Mouse (Mus musculus) lung, postnatal 36 days (tissue): Measurements from ENCODE around the gene Adamtsl5.

Experiments used
- DNase-seq: peaks from one replicate; pipeline ENCODE4 v3.0.0; 2022; ENCODE audit warnings: mixed read lengths

Gene Adamtsl5

GRCm38 (mm10) chr10:80315315-80315714 is 32.9 kb downstream of the Adamtsl5 start:
- no peak for DNase-seq

- DNase-seq = no peak
These were observed 33.7 kb downstream of the Adamtsl5 start for GRCm38 (mm10) chr10:80314494-80315001.

DNA sequence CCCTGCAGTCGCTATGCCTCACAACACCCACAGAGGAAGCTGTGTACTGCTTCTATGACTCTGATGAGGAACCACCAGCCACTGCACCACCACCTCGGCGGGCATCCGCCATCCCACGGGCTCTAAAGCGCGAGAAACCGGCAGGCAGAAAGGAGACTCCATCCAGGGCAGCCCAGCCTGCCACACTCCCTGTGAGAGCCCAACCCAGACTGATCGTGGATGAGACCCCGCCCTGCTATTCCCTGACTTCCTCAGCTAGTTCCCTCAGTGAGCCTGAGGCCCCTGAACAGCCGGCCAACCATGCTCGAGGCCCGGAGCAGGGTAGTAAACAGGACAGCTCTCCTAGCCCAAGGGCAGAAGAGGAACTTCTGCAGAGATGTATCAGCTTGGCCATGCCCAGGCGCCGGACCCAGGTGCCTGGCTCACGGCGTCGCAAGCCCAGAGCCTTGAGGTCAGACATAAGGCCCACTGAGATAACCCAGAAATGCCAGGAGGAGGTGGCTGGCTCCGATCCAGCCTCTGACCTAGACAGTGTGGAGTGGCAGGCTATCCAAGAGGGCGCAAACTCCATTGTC is 34.5 kb downstream of the Adamtsl5 start:
- no peak for DNase-seq

GRCm38 (mm10) chr10:80312586-80313504 is 35.4 kb downstream of the Adamtsl5 start:
- DNase-seq = no peak

DNA sequence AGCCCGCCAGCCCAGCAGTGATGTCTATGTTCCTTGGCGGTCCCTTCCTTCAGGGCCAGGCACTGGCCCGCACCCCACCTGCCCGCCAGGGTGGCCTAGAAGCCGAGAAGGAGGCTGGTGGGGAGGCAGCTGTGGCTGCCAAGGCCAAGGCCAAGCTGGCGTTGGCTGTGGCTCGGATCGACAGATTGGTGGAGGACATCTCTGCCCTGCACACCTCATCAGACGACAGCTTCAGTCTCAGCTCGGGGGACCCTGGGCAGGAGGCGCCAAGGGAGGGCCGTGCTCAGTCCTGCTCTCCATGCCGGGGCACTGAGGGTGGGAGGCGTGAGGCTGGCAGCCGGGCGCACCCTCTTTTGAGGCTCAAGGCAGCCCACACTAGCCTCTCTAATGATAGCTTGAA is 36.7 kb downstream of the Adamtsl5 start:
- DNase-seq = no peak

- DNase-seq = peak; percentile 46
These were observed 43.4 kb downstream of the Adamtsl5 start for GRCm38 (mm10) chr10:80304862-80305261.

DNA sequence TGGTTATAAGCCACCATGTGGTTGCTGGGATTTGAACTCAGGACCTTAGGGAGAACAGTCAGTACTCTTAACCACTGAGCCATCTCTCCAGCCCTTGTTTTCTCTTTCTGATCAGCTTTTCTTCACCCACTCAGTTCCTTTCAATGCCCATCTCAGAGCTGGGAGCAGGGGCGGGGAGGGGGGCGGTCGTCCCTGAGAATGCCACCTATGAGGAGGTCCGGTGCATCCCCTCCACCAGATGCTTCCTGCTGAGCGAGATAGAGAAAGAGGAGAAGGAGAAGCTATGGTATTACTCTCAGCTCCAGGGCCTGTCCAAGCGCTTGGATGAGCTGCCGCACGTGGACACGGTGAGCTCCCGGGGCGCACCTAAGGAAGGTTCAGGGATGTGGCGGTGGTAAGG is 43.8 kb downstream of the Adamtsl5 start:
- no peak for DNase-seq

- peak; percentile 84 for DNase-seq
These were observed 45.7 kb downstream of the Adamtsl5 start for GRCm38 (mm10) chr10:80302471-80302881.

DNA sequence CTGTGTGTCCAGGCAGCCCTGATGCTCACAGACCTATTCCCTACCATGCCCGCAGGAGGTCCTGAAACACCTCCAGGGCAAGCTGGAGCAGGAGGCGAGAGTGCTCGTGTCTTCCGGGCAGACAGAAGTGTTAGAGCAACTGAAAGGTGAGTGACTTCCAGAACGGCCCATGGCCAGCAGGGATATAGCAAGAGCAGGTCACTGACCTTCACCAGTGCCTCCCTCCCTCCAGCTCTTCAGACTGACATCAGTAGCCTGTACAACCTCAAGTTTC is 46.2 kb downstream of the Adamtsl5 start:
- no peak for DNase-seq

GRCm38 (mm10) chr10:80301256-80302081 is 46.7 kb downstream of the Adamtsl5 start:
- no peak for DNase-seq

- DNase-seq = no peak
These were observed 47.5 kb downstream of the Adamtsl5 start for GRCm38 (mm10) chr10:80300672-80301181.

DNA sequence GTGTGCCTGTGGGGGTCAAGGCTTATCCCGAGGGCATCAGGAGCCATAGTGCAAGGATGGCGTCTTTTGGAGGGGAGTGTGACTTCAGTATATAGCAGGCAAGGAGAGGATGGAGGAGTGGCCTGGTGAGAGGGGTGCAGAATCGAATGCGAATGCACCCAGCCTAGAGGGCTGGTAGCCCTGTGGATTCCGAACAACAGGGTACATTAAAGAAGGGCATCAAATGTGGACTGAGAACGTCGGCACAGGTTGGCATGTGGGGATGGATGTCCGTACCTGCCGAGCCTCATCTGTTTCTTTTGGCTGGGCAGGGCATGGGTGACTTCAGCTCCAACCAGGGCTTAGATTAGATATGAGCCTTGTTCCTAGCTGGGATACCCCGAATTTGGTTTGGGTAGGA is 48.4 kb downstream of the Adamtsl5 start:
- DNase-seq = no peak

DNA sequence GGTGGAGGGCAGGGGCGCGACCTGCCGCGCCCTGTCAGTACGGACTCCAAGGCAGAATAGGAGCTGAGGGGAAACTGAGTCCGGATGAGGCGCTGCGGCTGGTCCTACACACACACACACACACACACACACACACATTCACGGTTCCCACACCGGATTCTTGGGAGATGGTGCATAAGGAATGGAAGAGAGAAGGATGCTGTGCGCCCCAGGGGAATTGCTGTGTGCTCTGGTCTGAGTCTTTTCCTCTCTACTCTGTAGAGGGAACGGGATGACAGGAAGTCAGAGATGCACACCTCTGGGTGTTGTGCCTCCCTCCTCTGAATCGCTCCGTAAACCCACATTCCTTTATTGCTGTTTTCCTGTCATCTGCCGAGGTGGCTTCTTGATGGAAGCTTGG is 48.9 kb downstream of the Adamtsl5 start:
- no peak for DNase-seq

GRCm38 (mm10) chr10:80298571-80299281 is 49.5 kb downstream of the Adamtsl5 start:
- no peak for DNase-seq

DNA sequence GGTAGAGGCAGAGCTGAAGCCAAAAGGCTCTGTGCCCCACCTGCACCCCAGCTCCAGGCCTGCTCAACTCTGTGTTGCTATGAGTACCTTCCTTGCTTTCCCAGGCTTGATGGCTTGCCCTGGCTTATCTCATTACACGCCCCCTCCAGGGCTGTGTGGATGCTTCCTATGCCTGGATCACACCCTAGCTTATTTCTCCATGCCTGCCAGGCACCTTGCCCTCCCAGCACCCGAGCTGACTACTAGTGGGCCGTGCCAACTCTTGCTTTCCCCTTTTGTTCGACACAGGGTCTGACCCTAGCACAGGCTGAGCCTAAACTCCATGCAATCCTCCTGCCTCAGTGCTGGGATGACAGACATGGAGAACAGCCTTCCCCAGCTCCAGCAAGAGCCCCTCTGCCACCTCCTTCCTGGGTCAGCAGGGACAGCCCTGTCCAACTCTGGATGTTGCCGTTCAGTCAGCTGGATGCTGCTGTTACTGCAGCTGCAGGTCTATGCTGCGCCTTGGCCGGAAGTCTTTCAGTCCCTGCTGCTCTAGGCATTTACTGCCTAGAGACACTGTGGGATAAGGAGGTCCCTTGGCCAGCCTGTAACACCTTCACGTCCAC is 50.6 kb downstream of the Adamtsl5 start:
- no peak for DNase-seq

- no peak for DNase-seq
These were observed 51.4 kb downstream of the Adamtsl5 start for GRCm38 (mm10) chr10:80296824-80297223.

GRCm38 (mm10) chr10:80295618-80296425 is 52.4 kb downstream of the Adamtsl5 start, which contains the start of gene Apc2:
Gene Apc2 (plus strand): TSS chr10:80295977.
- peak; percentile 88 for DNase-seq

GRCm38 (mm10) chr10:80294788-80295303 is 53.4 kb downstream of the Adamtsl5 start:
- DNase-seq = no peak

- no peak for DNase-seq
These were observed 53.9 kb downstream of the Adamtsl5 start for GRCm38 (mm10) chr10:80294311-80294710.

DNA sequence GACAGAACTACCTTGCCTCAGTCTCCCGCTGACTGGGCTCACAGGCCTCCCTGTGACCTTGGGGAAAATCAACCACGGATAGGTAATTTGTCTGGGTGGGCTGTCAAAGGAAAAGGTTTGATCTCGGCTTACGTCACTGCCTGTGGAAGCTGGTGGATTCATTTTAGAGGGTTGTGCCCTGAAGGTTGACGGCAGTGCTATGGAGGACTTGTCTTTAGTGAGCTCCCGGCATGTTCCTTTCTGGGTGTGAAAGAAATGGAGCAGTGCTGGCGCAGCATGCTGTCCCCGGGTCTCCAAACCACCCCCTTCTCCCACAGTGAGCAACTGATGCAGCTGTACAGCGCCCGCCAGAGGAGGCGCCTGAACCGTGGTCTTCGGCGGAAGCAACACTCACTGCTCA is 54.9 kb downstream of the Adamtsl5 start:
- no peak for DNase-seq
